Mouse (Mus musculus): Measurements from ENCODE around the gene Elp1. TPM values are rescaled to one million over a fixed set of nuclear protein-coding genes. Genes with fewer than 3 reads are reported as not detected.
A peak's percentile ranks its signal among the peaks of the same experiment; 100 is the strongest.

Elp1 gene
- polyA plus RNA-seq, 2 experiments = 11.8 to 13.4 TPM

DNA sequence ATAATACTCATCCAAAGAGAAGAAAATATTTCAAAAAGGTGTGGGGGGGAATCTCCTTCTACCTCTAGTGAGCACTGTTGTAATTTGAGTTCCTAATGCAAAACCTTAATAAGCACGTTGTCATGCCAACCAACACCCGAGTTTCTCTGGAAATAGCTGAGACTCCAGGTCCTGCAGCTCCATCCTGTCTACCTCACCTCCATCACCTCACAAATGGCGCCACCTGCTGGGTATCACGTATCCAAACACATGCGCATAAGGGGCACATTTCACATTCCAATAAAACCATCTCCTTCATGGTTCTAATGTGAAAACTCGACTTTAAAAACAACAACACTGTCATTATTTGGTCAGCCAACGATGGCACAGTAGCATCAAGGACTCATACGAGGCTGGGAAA lies 76.3 kb downstream of the Elp1 start:
- Histone ChIP-seq H3K4me1 (replicated peaks; ENCODE audit: control insufficient read depth in 2 of 2, insufficient read depth in 2 of 2, low read length in 1 of 2) (no peaks in the 10 kb centered on the region), H3K27me3 (ENCODE audit: control insufficient read depth, insufficient read depth, low read length) (no peaks in the 10 kb centered on the region), H3K9me3 (ENCODE audit: control insufficient read depth, low read length) (no peaks in the 10 kb centered on the region), H3K36me3 (replicated peaks; ENCODE audit: control insufficient read depth, insufficient read depth, low read depth) (no peaks in the 10 kb centered on the region), H3K27ac (no peak overlapping the region), H3K9ac (replicated peaks) (no peak overlapping the region), H3K4me2 (ENCODE audit: low read depth) (no peak overlapping the region), H3K4me3 (ENCODE audit: insufficient read depth in 1 of 2, low read depth in 2 of 2, low read length in 2 of 2) (no peak overlapping the region)
- TF ChIP-seq CTCF (IDR thresholded peaks at IDR 0.05; ENCODE audit: low read depth) (peak; percentile 54), EP300 (IDR thresholded peaks at IDR 0.05; ENCODE audit: low read depth) (no peak)
- WGBS (ENCODE audit: insufficient replicate concordance) = 44% methylated on average over 8 of the region's 8 CpGs
- ATAC-seq (ENCODE audit: insufficient read depth) = no peak
- DNase-seq (ENCODE audit: low read depth in 3 of 3, low spot score in 3 of 3) = no peak

- Histone ChIP-seq H3K27ac (no peak overlapping the region), H3K4me1 (replicated peaks; ENCODE audit: control insufficient read depth in 2 of 2, insufficient read depth in 2 of 2, low read length in 1 of 2) (no peaks in the 10 kb centered on the region), H3K4me3 (ENCODE audit: insufficient read depth in 1 of 2, low read depth in 2 of 2, low read length in 2 of 2) (no peak overlapping the region), H3K9ac (replicated peaks) (no peak overlapping the region), H3K4me2 (ENCODE audit: low read depth) (no peak overlapping the region), H3K27me3 (ENCODE audit: control insufficient read depth, insufficient read depth, low read length) (no peaks in the 10 kb centered on the region), H3K9me3 (ENCODE audit: control insufficient read depth, low read length) (no peaks in the 10 kb centered on the region), H3K36me3 (replicated peaks; ENCODE audit: control insufficient read depth, insufficient read depth, low read depth) (no peaks in the 10 kb centered on the region)
- 64% methylated on average over 6 of the region's 6 CpGs for WGBS (ENCODE audit: insufficient replicate concordance)
- ATAC-seq (ENCODE audit: insufficient read depth) (no peak), DNase-seq (ENCODE audit: low read depth in 3 of 3, low spot score in 3 of 3) (no peak)
- no peak for TF ChIP-seq EP300 (IDR thresholded peaks at IDR 0.05; ENCODE audit: low read depth)
- TF ChIP-seq CTCF (IDR thresholded peaks at IDR 0.05; ENCODE audit: low read depth) = no peak
These were observed 78.9 kb downstream of the Elp1 start for GRCm38 (mm10) chr4:56723237-56723636.

GRCm38 (mm10) chr4:56722346-56722745 lies 79.8 kb downstream of the Elp1 start:
- Histone ChIP-seq H3K9me3 (ENCODE audit: control insufficient read depth, low read length) (no peaks in the 10 kb centered on the region), H3K27ac (no peak overlapping the region), H3K4me3 (ENCODE audit: insufficient read depth in 1 of 2, low read depth in 2 of 2, low read length in 2 of 2) (no peak overlapping the region), H3K9ac (replicated peaks) (no peak overlapping the region), H3K4me2 (ENCODE audit: low read depth) (no peak overlapping the region), H3K27me3 (ENCODE audit: control insufficient read depth, insufficient read depth, low read length) (no peaks in the 10 kb centered on the region), H3K36me3 (replicated peaks; ENCODE audit: control insufficient read depth, insufficient read depth, low read depth) (no peaks in the 10 kb centered on the region), H3K4me1 (replicated peaks; ENCODE audit: control insufficient read depth in 2 of 2, insufficient read depth in 2 of 2, low read length in 1 of 2) (no peaks in the 10 kb centered on the region)
- ATAC-seq (ENCODE audit: insufficient read depth) (no peak), DNase-seq (ENCODE audit: low read depth in 3 of 3, low spot score in 3 of 3) (no peak)
- 53% methylated on average over 6 of the region's 6 CpGs for WGBS (ENCODE audit: insufficient replicate concordance)
- TF ChIP-seq CTCF (IDR thresholded peaks at IDR 0.05; ENCODE audit: low read depth) (no peak), EP300 (IDR thresholded peaks at IDR 0.05; ENCODE audit: low read depth) (no peak)

GRCm38 (mm10) chr4:56721469-56721868 lies 80.7 kb downstream of the Elp1 start:
- Histone ChIP-seq H3K9me3 (ENCODE audit: control insufficient read depth, low read length) (no peaks in the 10 kb centered on the region), H3K27ac (no peak overlapping the region), H3K36me3 (replicated peaks; ENCODE audit: control insufficient read depth, insufficient read depth, low read depth) (no peaks in the 10 kb centered on the region), H3K27me3 (ENCODE audit: control insufficient read depth, insufficient read depth, low read length) (no peaks in the 10 kb centered on the region), H3K4me3 (ENCODE audit: insufficient read depth in 1 of 2, low read depth in 2 of 2, low read length in 2 of 2) (no peak overlapping the region), H3K4me2 (ENCODE audit: low read depth) (no peak overlapping the region), H3K9ac (replicated peaks) (no peak overlapping the region), H3K4me1 (replicated peaks; ENCODE audit: control insufficient read depth in 2 of 2, insufficient read depth in 2 of 2, low read length in 1 of 2) (no peaks in the 10 kb centered on the region)
- peak; percentile 67 for TF ChIP-seq CTCF (IDR thresholded peaks at IDR 0.05; ENCODE audit: low read depth)
- TF ChIP-seq EP300 (IDR thresholded peaks at IDR 0.05; ENCODE audit: low read depth) = no peak
- 13% methylated on average over 3 of the region's 3 CpGs for WGBS (ENCODE audit: insufficient replicate concordance)
- no peak for DNase-seq (ENCODE audit: low read depth in 3 of 3, low spot score in 3 of 3)
- no peak for ATAC-seq (ENCODE audit: insufficient read depth)

DNA sequence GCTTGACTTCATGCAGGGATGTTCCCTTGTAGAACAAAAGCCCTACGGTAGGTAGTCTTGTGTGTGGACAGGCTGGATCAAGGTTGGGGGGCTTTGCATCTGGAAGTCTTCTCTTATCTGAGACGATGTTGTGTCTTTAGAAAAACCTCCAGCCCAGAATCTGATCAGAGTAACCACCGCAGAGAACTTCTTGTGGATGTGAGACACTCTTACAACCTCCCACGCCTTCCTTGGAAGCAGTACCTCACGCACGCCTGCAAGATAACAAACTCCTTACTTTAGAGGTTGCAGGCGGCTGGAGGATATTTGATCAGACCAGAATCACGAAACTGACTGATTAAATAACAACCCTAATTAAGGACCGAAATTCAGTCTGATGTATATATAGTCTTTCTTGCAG lies 81.7 kb downstream of the Elp1 start:
- H3K4me1 ChIP-seq (replicated peaks; ENCODE audit: control insufficient read depth in 2 of 2, insufficient read depth in 2 of 2, low read length in 1 of 2) = no peaks in the 10 kb centered on the region
- 46% methylated on average over 9 of the region's 9 CpGs for WGBS (ENCODE audit: insufficient replicate concordance)
- no peaks in the 10 kb centered on the region for H3K27me3 ChIP-seq (ENCODE audit: control insufficient read depth, insufficient read depth, low read length)
- H3K36me3 ChIP-seq (replicated peaks; ENCODE audit: control insufficient read depth, insufficient read depth, low read depth) = no peaks in the 10 kb centered on the region
- ATAC-seq (ENCODE audit: insufficient read depth) = no peak
- no peak for TF ChIP-seq EP300 (IDR thresholded peaks at IDR 0.05; ENCODE audit: low read depth)
- TF ChIP-seq CTCF (IDR thresholded peaks at IDR 0.05; ENCODE audit: low read depth) = no peak
- no peak overlapping the region for H3K27ac ChIP-seq
- no peak for DNase-seq (ENCODE audit: low read depth in 3 of 3, low spot score in 3 of 3)
- H3K9ac ChIP-seq (replicated peaks) = no peak overlapping the region
- no peak overlapping the region for H3K4me3 ChIP-seq (ENCODE audit: insufficient read depth in 1 of 2, low read depth in 2 of 2, low read length in 2 of 2)
- no peaks in the 10 kb centered on the region for H3K9me3 ChIP-seq (ENCODE audit: control insufficient read depth, low read length)
- no peak overlapping the region for H3K4me2 ChIP-seq (ENCODE audit: low read depth)

All from liver, embryonic 14.5 days (tissue).